9 mouse cellular contexts compared by ENCODE assay signal in the genomic region with DNA sequence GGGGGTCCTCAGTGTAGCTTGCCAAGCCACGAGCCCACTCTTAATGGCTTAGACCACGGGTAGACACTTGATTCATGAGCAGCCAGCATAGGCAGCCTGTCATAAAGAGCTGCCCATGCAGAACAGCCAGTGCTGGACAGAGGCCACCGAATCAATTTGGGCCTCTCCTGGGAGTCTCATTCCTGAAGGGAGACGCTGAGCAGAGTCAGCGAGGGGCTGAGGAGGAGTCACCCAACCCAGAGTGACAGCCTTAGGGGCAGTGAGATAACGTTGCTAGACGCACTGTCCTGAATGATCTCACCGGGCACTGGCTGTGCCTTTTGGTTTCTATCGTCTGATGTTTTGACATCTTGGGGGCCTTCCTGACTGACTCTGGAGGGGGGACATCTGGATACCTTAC. TPM values are rescaled to one million over a fixed set of nuclear protein-coding genes. Genes with fewer than 3 reads are reported as not detected.
A peak's percentile ranks its signal among the peaks of the same experiment; 100 is the strongest.
DNase-seq lines count a peak whose midpoint lies in the region; ATAC-seq lines count a peak whose summit lies in the region.
"Had no signal": no experiment of that assay in that cellular context is flagged by ENCODE, and none has a peak within 500 bp of the region (broad histone marks: within the 10 kb centered on the region; RNA-seq: fewer than 3 reads in every experiment).

No protein-coding gene starts in this region.

- no peaks in the 10 kb centered on the region for H3K27me3 ChIP-seq in kidney, embryonic 15.5 days
- H3K27me3 ChIP-seq in midbrain, embryonic 14.5 days (ENCODE audit: control insufficient read depth, insufficient read depth, low read length): no peaks in the 10 kb centered on the region
- 0 out of 2 replicates have a peak, but pooled peaks cover 3% of the 10 kb centered on the region for H3K27me3 ChIP-seq in midbrain, embryonic 13.5 days
- no peaks in the 10 kb centered on the region for H3K27me3 ChIP-seq in stomach, embryonic 14.5 days (ENCODE audit: control insufficient read depth, insufficient read depth, low read length)
- H3K27me3 ChIP-seq: neural tube, embryonic 12.5 days had no signal

- WGBS in kidney, embryonic 15.5 days: 2% methylated on average over 9 of the region's 9 CpGs
- WGBS in midbrain, embryonic 14.5 days: 35% methylated on average over 9 of the region's 9 CpGs
- 38% methylated on average over 9 of the region's 9 CpGs for WGBS in midbrain, embryonic 13.5 days
- 14% methylated on average over 9 of the region's 9 CpGs for WGBS in stomach, embryonic 14.5 days

- no peak for DNase-seq in kidney, postnatal 25 days
- peak; percentile 48 for DNase-seq in midbrain, embryonic 14.5 days
- DNase-seq in heart, postnatal 4 days: peak; percentile 68
- DNase-seq in ovary, postnatal 10 days (ENCODE audit: low spot score): no peak

- no peak overlapping the region for H3K9ac ChIP-seq in kidney, embryonic 15.5 days
- H3K9ac ChIP-seq in midbrain, embryonic 14.5 days (replicated peaks; ENCODE audit: low read length): no peak overlapping the region
- H3K9ac ChIP-seq in midbrain, embryonic 13.5 days (replicated peaks): no peak overlapping the region
- no peak overlapping the region for H3K9ac ChIP-seq in stomach, embryonic 14.5 days (replicated peaks; ENCODE audit: low read depth, low read length)
- H3K9ac ChIP-seq: liver, embryonic 14.5 days; neural tube, embryonic 12.5 days had no signal

- peaks cover 49% of the 10 kb centered on the region for H3K4me1 ChIP-seq in kidney, embryonic 15.5 days
- H3K4me1 ChIP-seq in midbrain, embryonic 14.5 days (ENCODE audit: control insufficient read depth, insufficient read depth, low read length): peaks cover 24% of the 10 kb centered on the region
- H3K4me1 ChIP-seq in midbrain, embryonic 13.5 days (replicated peaks): peaks cover 41% of the 10 kb centered on the region
- peaks cover 31% of the 10 kb centered on the region for H3K4me1 ChIP-seq in stomach, embryonic 14.5 days (ENCODE audit: control insufficient read depth, insufficient read depth, low read length)

- no peak overlapping the region for H3K27ac ChIP-seq in kidney, embryonic 15.5 days
- no peak overlapping the region for H3K27ac ChIP-seq in midbrain, embryonic 14.5 days (replicated peaks; ENCODE audit: low read depth, low read length)
- no peak overlapping the region for H3K27ac ChIP-seq in midbrain, embryonic 13.5 days
- H3K27ac ChIP-seq in stomach, embryonic 14.5 days (ENCODE audit: low read length): no peak overlapping the region
- H3K27ac ChIP-seq: liver, embryonic 14.5 days; neural tube, embryonic 12.5 days had no signal

- no peak overlapping the region for H3K4me3 ChIP-seq in kidney, embryonic 15.5 days (replicated peaks)
- H3K4me3 ChIP-seq in midbrain, embryonic 14.5 days (replicated peaks; ENCODE audit: low read depth, low read length): no peak overlapping the region
- H3K4me3 ChIP-seq in midbrain, embryonic 13.5 days (replicated peaks): no peak overlapping the region
- no peak overlapping the region for H3K4me3 ChIP-seq in stomach, embryonic 14.5 days (ENCODE audit: low read depth, low read length)
- H3K4me3 ChIP-seq: neural tube, embryonic 12.5 days had no signal

- ATAC-seq in kidney, embryonic 15.5 days (replicated peaks; ENCODE audit: low FRiP score): peak; percentile 68
- ATAC-seq in midbrain, embryonic 14.5 days (ENCODE audit: low FRiP score, low TSS enrichment): no peak
- ATAC-seq in midbrain, embryonic 13.5 days: no peak
- peak; percentile 62; the same call in 1 of the 2 replicates for ATAC-seq in stomach, embryonic 14.5 days (ENCODE audit: insufficient number of reproducible peaks, insufficient read depth, low FRiP score, low read depth)

- H3K36me3 ChIP-seq in kidney, embryonic 15.5 days: no peaks in the 10 kb centered on the region
- H3K36me3 ChIP-seq in midbrain, embryonic 14.5 days (ENCODE audit: control insufficient read depth, insufficient read depth, low read length): no peaks in the 10 kb centered on the region
- no peaks in the 10 kb centered on the region for H3K36me3 ChIP-seq in midbrain, embryonic 13.5 days
- no peaks in the 10 kb centered on the region for H3K36me3 ChIP-seq in stomach, embryonic 14.5 days (ENCODE audit: control insufficient read depth, insufficient read depth, low read length)
- H3K36me3 ChIP-seq: neural tube, embryonic 12.5 days had no signal

- no peaks in the 10 kb centered on the region for H3K9me3 ChIP-seq in kidney, embryonic 15.5 days (replicated peaks)
- no peaks in the 10 kb centered on the region for H3K9me3 ChIP-seq in midbrain, embryonic 14.5 days (ENCODE audit: control insufficient read depth, low read length)
- no peaks in the 10 kb centered on the region for H3K9me3 ChIP-seq in midbrain, embryonic 13.5 days
- no peaks in the 10 kb centered on the region for H3K9me3 ChIP-seq in stomach, embryonic 14.5 days (ENCODE audit: control insufficient read depth, low read depth, low read length)
- H3K9me3 ChIP-seq: neural tube, embryonic 12.5 days had no signal

- no peak overlapping the region for H3K4me2 ChIP-seq in kidney, embryonic 15.5 days
- H3K4me2 ChIP-seq in midbrain, embryonic 14.5 days (ENCODE audit: low read length): no peak overlapping the region
- H3K4me2 ChIP-seq in midbrain, embryonic 13.5 days (replicated peaks): no peak overlapping the region
- H3K4me2 ChIP-seq in stomach, embryonic 14.5 days (replicated peaks; ENCODE audit: low read depth, low read length): no peak overlapping the region
- H3K4me2 ChIP-seq: neural tube, embryonic 12.5 days had no signal

RNA-seq across cellular contexts. Expression of a gene that starts 38.3 kb away (rescaled TPM):
- polyA plus RNA-seq in kidney, embryonic 15.5 days (2015; fragmentation: Nextera tagmentation; extraction: Ambion mirVana): 0.48 and 0.62 TPM in 2 replicates
- 5.9 TPM in 2 replicates for polyA plus RNA-seq in midbrain, embryonic 14.5 days (2014; fragmentation: Nextera tagmentation; extraction: Ambion mirVana)
- polyA plus RNA-seq in midbrain, embryonic 13.5 days (2015; fragmentation: Nextera tagmentation; extraction: Ambion mirVana): 1.9 and 2.3 TPM in 2 replicates
- 10 to 100 TPM; 14.8 to 14.9 TPM for total RNA-seq in heart, postnatal 4 days (2021)
- 2.2 and 3.6 TPM in 2 replicates for polyA plus RNA-seq in stomach, embryonic 14.5 days (2014; fragmentation: Nextera tagmentation; extraction: Ambion mirVana)

Comparison
In these comparisons a context has a peak if more than half of its experiments do, and no peak if none do; other contexts are left out.
1. ATAC-seq: peak in kidney, embryonic 15.5 days (single experiment) and stomach, embryonic 14.5 days (single experiment); none in midbrain, embryonic 14.5 days (single experiment) and midbrain, embryonic 13.5 days (single experiment).
2. DNase-seq: peak in midbrain, embryonic 14.5 days (single experiment) and heart, postnatal 4 days (single experiment); none in kidney, postnatal 25 days (0 of 2) and ovary, postnatal 10 days (single experiment).